Comparison of ENCODE assay signal across 10 mouse cellular contexts in genomic region chr11:97063274-97063920, GRCm38 (mm10). TPM values are rescaled to one million over a fixed set of nuclear protein-coding genes. Genes with fewer than 3 reads are reported as not detected.
DNase-seq lines count a peak whose midpoint lies in the region; ATAC-seq and TF ChIP-seq lines count a peak whose summit lies in the region.
"Had no signal": no experiment of that assay in that cellular context is flagged by ENCODE, and none has a peak within 500 bp of the region (broad histone marks: within the 10 kb centered on the region; RNA-seq: fewer than 3 reads in every experiment).

No protein-coding gene starts in this region.

- no peaks in the 10 kb centered on the region for H3K9me3 ChIP-seq in hindbrain, embryonic 12.5 days (replicated peaks)
- no peaks in the 10 kb centered on the region for H3K9me3 ChIP-seq in hindbrain, embryonic 11.5 days (ENCODE audit: control insufficient read depth, low read length)
- H3K9me3 ChIP-seq in embryonic facial prominence, embryonic 13.5 days = no peaks in the 10 kb centered on the region
- no peaks in the 10 kb centered on the region for H3K9me3 ChIP-seq in intestine, postnatal 0 days (ENCODE audit: control insufficient read depth)

- no peak for TF ChIP-seq CTCF in intestine, postnatal 0 days (IDR thresholded peaks at IDR 0.05; ENCODE audit: low read depth)

- H3K4me2 ChIP-seq in hindbrain, embryonic 12.5 days (replicated peaks) = no peak overlapping the region
- H3K4me2 ChIP-seq in hindbrain, embryonic 11.5 days (replicated peaks; ENCODE audit: low read depth, low read length) = no peak overlapping the region
- no peak overlapping the region for H3K4me2 ChIP-seq in embryonic facial prominence, embryonic 13.5 days
- no peak overlapping the region for H3K4me2 ChIP-seq in intestine, postnatal 0 days (replicated peaks; ENCODE audit: low read depth)

- H3K36me3 ChIP-seq in hindbrain, embryonic 12.5 days = peaks cover 62% of the 10 kb centered on the region
- H3K36me3 ChIP-seq in hindbrain, embryonic 11.5 days (ENCODE audit: control insufficient read depth, insufficient read depth, low read length) = no peaks in the 10 kb centered on the region
- peaks cover 68% of the 10 kb centered on the region for H3K36me3 ChIP-seq in embryonic facial prominence, embryonic 13.5 days
- H3K36me3 ChIP-seq in intestine, postnatal 0 days (ENCODE audit: control insufficient read depth, insufficient read depth) = peaks cover 58% of the 10 kb centered on the region

- peak overlapping the region; percentile 64 for H3K27ac ChIP-seq in hindbrain, embryonic 12.5 days
- H3K27ac ChIP-seq in hindbrain, embryonic 11.5 days (ENCODE audit: low read depth, low read length) = no peak overlapping the region; the same call in 1 of the 2 replicates
- peak overlapping the region; percentile 48 for H3K27ac ChIP-seq in embryonic facial prominence, embryonic 13.5 days
- no peak overlapping the region; the same call in 1 of the 2 replicates for H3K27ac ChIP-seq in intestine, postnatal 0 days (ENCODE audit: low read depth, low read length)

- no peak; the same call in 1 of the 2 replicates for ATAC-seq in hindbrain, embryonic 12.5 days (ENCODE audit: low FRiP score)
- ATAC-seq in hindbrain, embryonic 11.5 days (ENCODE audit: low FRiP score) = no peak
- no peak for ATAC-seq in embryonic facial prominence, embryonic 13.5 days (ENCODE audit: insufficient number of reproducible peaks, insufficient read depth, low FRiP score, low TSS enrichment, low read depth)
- ATAC-seq in intestine, postnatal 0 days = 0 out of 2 replicates have a peak, but pooled peaks have one; percentile 16

- H3K27me3 ChIP-seq in hindbrain, embryonic 12.5 days = no peaks in the 10 kb centered on the region
- no peaks in the 10 kb centered on the region for H3K27me3 ChIP-seq in hindbrain, embryonic 11.5 days (ENCODE audit: control insufficient read depth, insufficient read depth, low read length)
- no peaks in the 10 kb centered on the region for H3K27me3 ChIP-seq in embryonic facial prominence, embryonic 13.5 days
- no peaks in the 10 kb centered on the region for H3K27me3 ChIP-seq in intestine, postnatal 0 days (replicated peaks; ENCODE audit: control insufficient read depth, insufficient read depth, low read length)
- H3K27me3 ChIP-seq: CH12.LX had no signal

- H3K4me3 ChIP-seq in hindbrain, embryonic 12.5 days = no peak overlapping the region
- H3K4me3 ChIP-seq in hindbrain, embryonic 11.5 days (ENCODE audit: low read depth, low read length) = no peak overlapping the region
- no peak overlapping the region for H3K4me3 ChIP-seq in embryonic facial prominence, embryonic 13.5 days
- no peak overlapping the region for H3K4me3 ChIP-seq in intestine, postnatal 0 days (ENCODE audit: low read depth, low read length)

- 37% methylated on average over 9 of the region's 9 CpGs for WGBS in hindbrain, embryonic 12.5 days
- WGBS in hindbrain, embryonic 11.5 days = 40% methylated on average over 9 of the region's 9 CpGs
- WGBS in embryonic facial prominence, embryonic 13.5 days = 39% methylated on average over 9 of the region's 9 CpGs
- WGBS in intestine, postnatal 0 days = 56% methylated on average over 9 of the region's 9 CpGs

- H3K4me1 ChIP-seq in hindbrain, embryonic 12.5 days = peaks cover 6% of the 10 kb centered on the region
- no peaks in the 10 kb centered on the region for H3K4me1 ChIP-seq in hindbrain, embryonic 11.5 days (replicated peaks; ENCODE audit: control insufficient read depth, insufficient read depth, low read length)
- 0 out of 2 replicates have a peak, but pooled peaks cover 5% of the 10 kb centered on the region for H3K4me1 ChIP-seq in embryonic facial prominence, embryonic 13.5 days
- 0 out of 2 replicates have a peak, but pooled peaks cover 3% of the 10 kb centered on the region for H3K4me1 ChIP-seq in intestine, postnatal 0 days (replicated peaks; ENCODE audit: control insufficient read depth, insufficient read depth, low read length)

- no peak overlapping the region for H3K9ac ChIP-seq in hindbrain, embryonic 12.5 days
- no peak overlapping the region for H3K9ac ChIP-seq in hindbrain, embryonic 11.5 days (ENCODE audit: low read depth, low read length)
- H3K9ac ChIP-seq in embryonic facial prominence, embryonic 13.5 days = peak overlapping the region; percentile 16; the same call in 1 of the 2 replicates
- 0 out of 2 replicates have a peak overlapping the region, but pooled peaks have one; percentile 0 for H3K9ac ChIP-seq in intestine, postnatal 0 days (ENCODE audit: low read depth, low read length)

- DNase-seq in hindbrain, embryonic 11.5 days (ENCODE audit: low spot score) = no peak
- peak; percentile 87 for DNase-seq in brain, adult 2 months (ENCODE audit: low read depth, low spot score)
- no peak for DNase-seq in spleen, postnatal 14 days (ENCODE audit: low spot score in 2 of 2)
- no peak for DNase-seq in cerebellum, adult 18-20 months
- no peak for DNase-seq in adrenal gland, postnatal 25 days
- DNase-seq: lung, postnatal 14 days had no signal

RNA-seq across cellular contexts. Expression of gene Osbpl7, which starts 13.0 kb away (rescaled TPM):
- 9.1 and 11.9 TPM in 2 replicates for polyA plus RNA-seq in hindbrain, embryonic 12.5 days (2016; fragmentation: Nextera tagmentation; extraction: Ambion mirVana)
- polyA plus RNA-seq in hindbrain, embryonic 11.5 days (2014; fragmentation: Nextera tagmentation; extraction: Ambion mirVana) = 4.2 and 6.1 TPM in 2 replicates
- 11.1 and 12.2 TPM in 2 replicates for polyA plus RNA-seq in embryonic facial prominence, embryonic 13.5 days (2015; fragmentation: Nextera tagmentation; extraction: Ambion mirVana)
- 10.6 and 12.0 TPM in 2 replicates for polyA plus RNA-seq in intestine, postnatal 0 days (2015; fragmentation: Nextera tagmentation; extraction: Ambion mirVana)
- total RNA-seq in adrenal gland, postnatal 25 days (2021) = 18.9 TPM in 2 replicates

RNA-seq across cellular contexts. Expression of gene Mrpl10, which starts 22.0 kb away (rescaled TPM):
- 64.8 and 70.1 TPM in 2 replicates for polyA plus RNA-seq in hindbrain, embryonic 12.5 days (2016; fragmentation: Nextera tagmentation; extraction: Ambion mirVana)
- 79.4 and 80.3 TPM in 2 replicates for polyA plus RNA-seq in hindbrain, embryonic 11.5 days (2014; fragmentation: Nextera tagmentation; extraction: Ambion mirVana)
- polyA plus RNA-seq in embryonic facial prominence, embryonic 13.5 days (2015; fragmentation: Nextera tagmentation; extraction: Ambion mirVana) = 82.0 and 82.7 TPM in 2 replicates
- polyA plus RNA-seq in intestine, postnatal 0 days (2015; fragmentation: Nextera tagmentation; extraction: Ambion mirVana) = 50.7 and 50.8 TPM in 2 replicates
- 117 and 129 TPM in 2 replicates for total RNA-seq in adrenal gland, postnatal 25 days (2021)

RNA-seq across cellular contexts. Expression of gene Lrrc46, which starts 22.2 kb away (rescaled TPM):
- 4.8 and 5.1 TPM in 2 replicates for polyA plus RNA-seq in hindbrain, embryonic 12.5 days (2016; fragmentation: Nextera tagmentation; extraction: Ambion mirVana)
- 5.3 and 7.0 TPM in 2 replicates for polyA plus RNA-seq in hindbrain, embryonic 11.5 days (2014; fragmentation: Nextera tagmentation; extraction: Ambion mirVana)
- polyA plus RNA-seq in embryonic facial prominence, embryonic 13.5 days (2015; fragmentation: Nextera tagmentation; extraction: Ambion mirVana) = 0.72 and 1.5 TPM in 2 replicates
- polyA plus RNA-seq in intestine, postnatal 0 days (2015; fragmentation: Nextera tagmentation; extraction: Ambion mirVana) = 0.17 and 0.18 TPM in 2 replicates
- 1.0 and 1.4 TPM in 2 replicates for total RNA-seq in adrenal gland, postnatal 25 days (2021)

RNA-seq across cellular contexts. Expression of gene Scrn2, which starts 33.7 kb away (rescaled TPM):
- 21.2 and 23.9 TPM in 2 replicates for polyA plus RNA-seq in hindbrain, embryonic 12.5 days (2016; fragmentation: Nextera tagmentation; extraction: Ambion mirVana)
- polyA plus RNA-seq in hindbrain, embryonic 11.5 days (2014; fragmentation: Nextera tagmentation; extraction: Ambion mirVana) = 19.4 and 21.7 TPM in 2 replicates
- polyA plus RNA-seq in embryonic facial prominence, embryonic 13.5 days (2015; fragmentation: Nextera tagmentation; extraction: Ambion mirVana) = 25.0 and 30.6 TPM in 2 replicates
- 24.1 and 24.5 TPM in 2 replicates for polyA plus RNA-seq in intestine, postnatal 0 days (2015; fragmentation: Nextera tagmentation; extraction: Ambion mirVana)
- 12.8 and 22.7 TPM in 2 replicates for total RNA-seq in adrenal gland, postnatal 25 days (2021)

RNA-seq across cellular contexts. Expression of gene Sp6, which starts 50.2 kb away (rescaled TPM):
- 0.26 and 0.46 TPM in 2 replicates for polyA plus RNA-seq in hindbrain, embryonic 12.5 days (2016; fragmentation: Nextera tagmentation; extraction: Ambion mirVana)
- 0.07 TPM in 1 of 2 replicates, not detected in the other for polyA plus RNA-seq in hindbrain, embryonic 11.5 days (2014; fragmentation: Nextera tagmentation; extraction: Ambion mirVana)
- polyA plus RNA-seq in embryonic facial prominence, embryonic 13.5 days (2015; fragmentation: Nextera tagmentation; extraction: Ambion mirVana) = 2.1 and 3.3 TPM in 2 replicates
- polyA plus RNA-seq in intestine, postnatal 0 days (2015; fragmentation: Nextera tagmentation; extraction: Ambion mirVana) = 0.04 TPM in 1 of 2 replicates, not detected in the other
- total RNA-seq in adrenal gland, postnatal 25 days (2021) = 0.33 and 0.39 TPM in 2 replicates

Comparison
In these comparisons a context has a peak if more than half of its experiments do, and no peak if none do; other contexts are left out.
1. H3K27ac ChIP-seq: peak in hindbrain, embryonic 12.5 days (single experiment) and embryonic facial prominence, embryonic 13.5 days (single experiment); none in hindbrain, embryonic 11.5 days (single experiment) and intestine, postnatal 0 days (single experiment).
2. H3K9ac ChIP-seq: peak in embryonic facial prominence, embryonic 13.5 days (single experiment) and intestine, postnatal 0 days (single experiment); none in hindbrain, embryonic 12.5 days (single experiment) and hindbrain, embryonic 11.5 days (single experiment).